10 mouse cellular contexts compared by ENCODE assay signal in the genomic region with DNA sequence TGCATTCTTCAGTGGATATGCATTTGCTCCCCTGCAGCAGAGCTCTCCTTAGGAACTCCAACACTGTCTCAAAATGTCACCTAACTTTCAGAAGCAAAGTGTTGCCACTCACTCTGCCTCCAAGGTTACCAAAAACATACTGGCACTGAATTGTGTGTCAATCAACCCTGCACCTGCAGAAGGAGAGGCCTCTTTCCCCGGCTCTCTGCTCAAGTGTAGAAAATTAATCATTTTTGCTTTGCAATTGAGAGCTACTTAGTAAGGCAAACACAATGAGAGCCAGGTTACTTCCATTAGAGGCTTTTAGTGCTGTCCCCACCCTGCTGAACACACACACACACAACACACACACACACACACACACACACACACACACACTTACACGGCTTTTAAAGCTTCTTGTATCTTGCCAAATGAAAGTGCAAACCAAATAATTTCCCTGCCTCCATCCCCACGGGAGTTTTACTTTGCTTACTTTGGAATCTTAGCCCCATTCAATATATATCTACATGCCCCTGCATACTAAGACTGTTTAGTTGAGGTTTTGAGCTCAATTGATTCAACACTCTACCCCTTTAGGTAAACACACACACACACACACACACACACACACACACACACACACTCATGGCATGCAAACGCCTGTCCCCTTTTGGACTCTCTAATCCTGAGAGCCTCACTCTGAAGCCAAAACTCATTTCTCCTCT. TPM values are rescaled to one million over a fixed set of nuclear protein-coding genes. Genes with fewer than 3 reads are reported as not detected.
DNase-seq lines count a peak whose midpoint lies in the region; ATAC-seq and TF ChIP-seq lines count a peak whose summit lies in the region.
"Had no signal": no experiment of that assay in that cellular context is flagged by ENCODE, and none has a peak within 500 bp of the region (broad histone marks: within the 10 kb centered on the region; RNA-seq: fewer than 3 reads in every experiment).

No protein-coding gene starts in this region.

- H3K27ac ChIP-seq in forebrain, postnatal 0 days (ENCODE audit: low read depth, low read length): no peak overlapping the region

- H3K4me3 ChIP-seq in forebrain, postnatal 0 days (ENCODE audit: low read depth, low read length): peak overlapping the region; percentile 63

- TF ChIP-seq CTCF in brain, embryonic 14.5 days (IDR thresholded peaks at IDR 0.05; ENCODE audit: borderline replicate concordance, extremely low read depth, insufficient read depth, insufficient read length): no peak
- TF ChIP-seq CTCF in forebrain, postnatal 0 days (IDR thresholded peaks at IDR 0.05; ENCODE audit: low read depth): no peak

- H3K27me3 ChIP-seq in forebrain, postnatal 0 days (ENCODE audit: insufficient read depth, low read length): no peaks in the 10 kb centered on the region

- DNase-seq in A20 (ENCODE audit: low read depth, low spot score): peak; percentile 2
- DNase-seq in brain, embryonic 14.5 days (ENCODE audit: low read depth): peak; percentile 33
- peak; percentile 1 for DNase-seq in forebrain, postnatal 0 days
- peak; percentile 48 for DNase-seq in lung, postnatal 25 days (ENCODE audit: low spot score)
- no peak for DNase-seq in kidney, adult 11 months
- no peak for DNase-seq in right cerebral cortex, postnatal 10 days (ENCODE audit: low spot score in 2 of 2)
- no peak for DNase-seq in layer of hippocampus, postnatal 25 days (ENCODE audit: extremely low spot score in 1 of 2, low spot score in 1 of 2)
- DNase-seq in left cerebral cortex, adult 8-10 months (ENCODE audit: low spot score in 2 of 2): no peak

- WGBS in forebrain, postnatal 0 days: 36% methylated on average over 4 of the region's 4 CpGs

- H3K36me3 ChIP-seq in forebrain, postnatal 0 days (ENCODE audit: insufficient read depth): no peaks in the 10 kb centered on the region

- H3K4me1 ChIP-seq in forebrain, postnatal 0 days (ENCODE audit: insufficient read depth): no peaks in the 10 kb centered on the region

- no peak for TF ChIP-seq POLR2A in brain, embryonic 14.5 days (IDR thresholded peaks at IDR 0.05; ENCODE audit: borderline replicate concordance, extremely low read depth, insufficient read depth, insufficient read length, poor library complexity, severe bottlenecking)

- peak overlapping the region; percentile 84 for H3K4me2 ChIP-seq in forebrain, postnatal 0 days (ENCODE audit: low read depth)

- H3K9me3 ChIP-seq in forebrain, postnatal 0 days (ENCODE audit: low read length): no peaks in the 10 kb centered on the region

- ATAC-seq in forebrain, postnatal 0 days: no peak

- peak overlapping the region; percentile 18; the same call in 1 of the 2 replicates for H3K9ac ChIP-seq in forebrain, postnatal 0 days

RNA-seq across cellular contexts. Expression of gene Kctd8, which starts 2.4 kb away (rescaled TPM):
- polyA plus RNA-seq in brain, embryonic 14.5 days (2012; rRNA removed): 9.1 and 11.7 TPM in 2 replicates
- total RNA-seq in forebrain, postnatal 0 days (2014; rRNA removed): 18.6 and 19.0 TPM in 2 replicates
- polyA plus RNA-seq in forebrain, postnatal 0 days (2015; fragmentation: Nextera tagmentation; extraction: Ambion mirVana): 13.6 and 17.1 TPM in 2 replicates
- 1 to 10 TPM; 6.0 TPM for total RNA-seq in layer of hippocampus, postnatal 25 days (2021)
- total RNA-seq in left cerebral cortex, adult 8-10 months (2022): 10 to 100 TPM in 3 of 4 experiments, 1 to 10 TPM in 1; 9.9 to 11.4 (median 11.1) TPM
- total RNA-seq: megakaryocyte, adult 5-6 weeks had no signal
- polyA plus RNA-seq: inflammation-experienced regulatory T-cells, adult 6 months had no signal

Comparison
In these comparisons a context has a peak if more than half of its experiments do, and no peak if none do; other contexts are left out.
1. DNase-seq: peak in A20 (single experiment), brain, embryonic 14.5 days (single experiment), forebrain, postnatal 0 days (single experiment) and lung, postnatal 25 days (single experiment); none in kidney, adult 11 months (single experiment), right cerebral cortex, postnatal 10 days (0 of 2), layer of hippocampus, postnatal 25 days (0 of 2) and left cerebral cortex, adult 8-10 months (0 of 2).